Mouse (Mus musculus) forelimb bud, embryonic 11.5 days (tissue): ENCODE measurements at regions not wholly inside any gene's neighbourhood (a gene's known extent, or its start where the extent isn't known, plus 50 kb on each side); places are given as distances from the start of the nearest gene placed in this dataset.

ENCODE experiments used
- DNase-seq: peaks from one replicate; pipeline ENCODE4 v3.0.0-alpha.2; 2012; ENCODE audit warnings: low read depth, low spot score

DNA sequence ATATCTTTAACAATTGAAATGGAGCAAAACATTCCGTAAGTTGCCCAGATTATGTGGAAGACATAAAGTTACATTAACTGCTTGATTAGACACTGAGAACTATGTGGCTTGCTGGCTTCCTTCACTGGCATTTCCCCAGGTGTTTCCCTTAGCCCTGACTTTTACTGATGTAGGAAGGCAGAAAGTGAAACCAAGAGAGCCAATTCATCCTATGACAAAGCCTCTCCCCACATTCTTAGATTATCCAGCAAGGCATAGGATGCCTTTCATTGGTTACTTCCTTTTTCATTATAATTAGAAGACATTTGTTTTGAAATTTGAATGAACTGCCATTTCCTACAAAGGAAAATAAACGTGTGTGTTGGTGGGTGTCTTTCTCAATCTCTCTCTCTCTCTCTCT is 72.1 kb downstream of the Cdc42ep3 start:
- no peak for DNase-seq

DNA sequence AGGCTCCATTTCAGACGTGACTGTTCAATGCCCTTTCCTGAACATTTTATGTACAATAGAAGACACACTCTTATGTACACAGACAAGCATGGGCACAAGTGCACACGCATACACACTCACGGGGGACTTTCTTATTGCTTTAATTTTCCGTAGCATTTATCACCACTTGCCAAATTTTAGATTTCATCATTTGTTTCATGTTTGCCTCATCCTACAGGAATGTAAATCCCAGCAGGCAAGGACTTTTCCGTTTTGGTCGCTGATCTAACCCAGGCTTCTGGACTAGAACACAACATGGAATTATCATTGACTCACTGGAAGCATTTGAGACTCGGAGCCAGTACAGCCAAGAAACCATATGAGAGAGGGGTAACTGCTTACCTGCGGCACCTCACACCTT is 81.3 kb downstream of the Cdc42ep3 start:
- DNase-seq: no peak

DNA sequence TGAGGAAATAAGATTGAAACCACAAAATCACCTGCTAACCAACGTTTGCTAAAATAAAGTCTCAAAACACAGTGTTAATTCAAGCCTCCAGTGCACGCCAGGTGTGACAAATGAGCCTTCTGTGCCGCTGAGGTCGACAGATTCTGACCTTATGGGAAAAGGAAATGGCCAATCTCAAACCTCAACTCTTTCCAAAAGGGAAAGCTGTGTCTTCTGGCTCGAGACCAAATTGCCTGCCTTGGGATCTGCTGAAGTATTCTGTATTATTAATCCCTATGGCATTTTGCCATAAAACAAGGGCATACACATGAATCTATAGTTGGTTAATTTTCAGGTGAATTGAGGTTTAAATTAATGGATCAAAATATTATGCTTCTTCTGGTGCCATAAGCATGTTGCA is 95.2 kb downstream of the Cdc42ep3 start:
- DNase-seq: peak; percentile 18

DNA sequence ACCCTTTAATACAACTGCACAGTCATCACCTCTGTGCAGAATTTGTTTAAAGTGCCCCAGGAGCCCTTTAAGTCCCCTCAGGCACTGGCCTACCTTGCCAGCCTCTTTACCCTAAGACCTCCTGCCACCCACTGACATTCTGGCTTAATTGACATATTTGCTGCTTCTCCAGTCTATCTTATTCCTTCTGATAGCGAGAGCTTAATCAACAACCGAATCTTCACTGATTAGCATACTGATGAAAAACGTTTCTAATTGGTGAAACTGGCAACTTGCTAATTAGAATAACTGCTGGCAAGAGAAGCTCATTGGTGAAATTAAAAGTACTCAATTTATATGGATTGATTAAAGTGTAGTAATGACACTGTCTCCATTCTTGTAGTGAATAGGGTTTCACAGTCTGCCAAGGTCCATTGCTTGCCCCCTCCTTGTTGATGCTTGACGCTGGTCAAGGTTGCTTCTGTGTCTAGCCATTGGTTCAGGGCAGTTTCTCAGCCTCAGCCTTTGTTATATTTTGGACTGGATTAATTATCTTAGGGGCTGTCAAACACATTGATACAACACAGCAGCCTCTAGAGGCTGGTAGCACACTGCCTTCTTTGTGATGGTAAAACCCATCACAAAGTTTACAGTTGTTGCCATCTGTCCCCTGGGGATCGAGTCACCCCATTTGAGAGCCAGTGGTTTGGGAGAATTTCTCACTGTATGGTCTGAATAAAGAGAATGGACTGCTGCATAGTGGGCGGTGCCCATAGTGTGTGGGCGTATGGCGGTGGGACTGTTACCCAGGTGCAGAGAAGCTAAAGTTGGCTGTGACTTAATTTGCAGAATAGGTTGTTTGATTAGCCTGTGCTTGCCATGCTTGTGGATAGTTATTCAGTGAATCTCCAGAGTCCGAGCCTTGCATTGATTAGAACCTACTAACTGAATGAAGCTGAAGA is 107.7 kb downstream of the Cdc42ep3 start:
- DNase-seq: no peak

DNA sequence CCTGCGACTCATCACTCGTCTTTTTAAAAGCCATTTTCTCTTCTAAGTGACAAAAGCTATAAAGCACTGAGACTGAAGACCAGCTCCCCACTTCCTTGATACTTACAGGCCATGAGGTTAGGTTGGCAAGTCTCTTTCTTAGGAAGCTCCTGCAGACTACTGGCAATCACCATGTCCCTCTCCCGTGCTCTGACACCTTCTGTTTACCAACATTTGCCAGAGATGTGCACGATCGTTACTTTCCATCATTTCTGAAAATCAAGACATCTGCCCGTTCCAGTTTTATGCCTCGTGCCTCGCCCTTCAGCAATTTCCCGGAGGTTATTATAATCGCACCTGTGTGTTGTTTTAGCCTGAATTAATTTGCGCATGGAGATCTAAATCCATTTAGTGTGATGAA is 110.8 kb downstream of the Cdc42ep3 start:
- no peak for DNase-seq

DNA sequence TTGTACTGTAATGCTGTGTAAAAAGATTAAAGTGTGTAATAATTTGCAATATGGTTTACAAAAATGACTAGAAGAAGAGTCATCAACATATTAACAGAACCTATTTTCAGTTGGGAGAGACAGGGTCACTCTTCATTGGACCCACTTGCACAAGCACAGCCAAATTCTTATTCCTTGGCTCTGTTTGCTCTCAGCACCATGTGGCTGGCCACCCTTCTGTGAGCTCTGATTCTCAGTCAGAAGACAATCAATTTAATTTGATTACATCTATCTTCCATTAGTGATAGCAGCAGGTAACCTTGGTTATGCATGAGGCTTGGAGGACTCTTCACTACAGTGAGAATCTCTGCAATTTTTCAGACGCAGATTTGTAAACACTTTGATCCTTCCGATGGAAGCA is 111.5 kb downstream of the Cdc42ep3 start:
- no peak for DNase-seq

DNA sequence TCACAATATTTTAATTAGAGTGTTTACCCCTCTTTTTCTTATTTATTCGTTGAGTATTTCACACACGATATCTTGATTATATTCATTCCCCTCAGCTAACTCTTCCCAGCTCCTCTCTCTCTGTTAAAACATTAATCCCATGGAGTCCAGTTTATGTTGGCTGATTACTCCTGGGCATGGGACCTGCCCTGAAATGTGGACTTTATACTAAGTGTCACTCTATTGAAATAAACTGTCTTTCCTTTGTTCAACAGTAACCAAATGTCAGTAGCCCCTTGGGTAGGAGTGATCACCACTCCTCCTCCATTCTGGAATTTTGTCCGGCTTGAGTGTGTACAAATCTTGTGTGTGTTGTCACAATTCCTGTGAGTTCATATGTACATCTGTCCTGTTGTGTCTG is 113.4 kb downstream of the Cdc42ep3 start:
- no peak for DNase-seq

DNA sequence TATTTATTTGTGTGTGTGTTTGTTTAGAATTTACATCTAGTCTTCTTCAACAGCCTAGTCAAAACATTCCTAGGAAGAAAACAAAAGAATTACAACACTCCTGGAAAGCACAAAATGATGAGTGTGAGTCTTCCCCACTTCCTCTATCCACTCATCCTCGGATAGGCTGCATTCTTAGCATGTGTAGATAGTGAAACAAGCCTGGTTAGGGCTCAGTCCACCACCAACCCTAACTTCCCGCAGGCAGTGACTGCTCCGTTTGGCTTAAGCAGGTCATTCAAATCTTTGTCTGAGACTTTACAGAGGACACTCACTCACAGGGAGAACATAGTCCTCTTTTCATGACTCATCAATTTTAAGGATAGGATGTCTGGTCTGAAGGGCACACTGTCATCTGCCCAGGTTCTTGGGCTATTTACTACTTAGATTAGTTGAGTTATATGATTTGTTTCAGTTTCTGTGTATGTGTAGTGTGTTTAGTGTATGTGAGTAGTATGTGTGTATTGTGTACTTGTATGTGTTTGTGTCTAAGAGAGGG is 118.6 kb downstream of the Cdc42ep3 start:
- DNase-seq: no peak

DNA sequence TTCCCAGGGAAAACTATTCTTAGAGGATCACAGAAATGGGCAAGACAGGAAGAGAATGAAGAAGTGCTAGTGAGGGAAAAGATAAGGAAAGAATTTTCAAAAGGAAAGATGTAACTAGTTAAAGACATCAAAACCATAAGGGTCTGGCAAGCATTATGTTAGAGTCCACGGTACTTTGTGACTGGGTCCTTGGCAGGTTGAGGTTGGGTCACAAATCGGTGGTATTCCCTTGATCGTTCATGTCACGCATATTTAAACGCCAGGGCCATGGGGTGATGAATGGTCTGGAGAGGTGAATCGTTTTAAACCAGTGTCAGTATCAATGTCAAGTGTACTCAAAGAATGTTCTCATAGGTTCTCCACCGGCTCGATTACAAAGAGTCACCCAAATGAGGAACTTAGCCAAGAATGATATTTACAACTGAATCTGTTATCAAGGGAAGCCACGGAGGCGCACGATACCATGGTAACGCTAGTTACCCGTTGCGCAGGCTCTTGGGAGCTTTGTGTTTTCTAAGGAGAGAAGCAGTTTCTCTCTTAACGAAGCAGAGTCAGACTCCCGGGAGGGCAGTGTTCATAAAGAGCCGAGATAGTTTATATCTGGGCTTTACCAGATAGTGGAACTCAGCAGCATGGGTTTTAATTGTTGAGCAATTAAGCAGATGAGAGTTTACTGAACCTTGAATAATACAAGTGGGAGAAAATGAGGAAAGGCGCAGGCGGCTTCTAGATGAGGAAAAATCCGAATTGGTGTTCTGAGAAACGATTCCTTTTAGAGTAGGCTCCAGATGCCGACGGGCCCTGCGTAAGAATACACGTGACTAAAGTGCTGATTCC is 124.0 kb downstream of the Cdc42ep3 start:
- DNase-seq: no peak

DNA sequence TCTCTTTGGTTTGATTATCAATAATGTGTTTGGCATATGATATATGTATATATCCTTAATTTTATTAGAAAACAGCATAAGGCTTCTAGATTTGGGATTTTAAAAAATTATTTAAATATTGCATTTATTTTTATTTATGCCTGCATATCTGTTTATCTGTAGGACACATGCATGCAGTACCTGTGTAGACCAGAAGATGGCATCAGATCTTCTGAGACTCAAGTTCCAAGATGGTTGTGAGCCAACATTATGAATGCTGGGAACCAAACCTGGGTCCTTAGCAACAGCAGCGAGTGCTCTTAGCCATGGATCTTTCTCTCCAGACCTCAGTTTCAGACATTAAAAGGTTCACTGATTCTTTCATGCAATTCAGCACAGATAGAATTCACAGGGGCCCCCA is 148.3 kb downstream of the Cdc42ep3 start:
- no peak for DNase-seq

DNA sequence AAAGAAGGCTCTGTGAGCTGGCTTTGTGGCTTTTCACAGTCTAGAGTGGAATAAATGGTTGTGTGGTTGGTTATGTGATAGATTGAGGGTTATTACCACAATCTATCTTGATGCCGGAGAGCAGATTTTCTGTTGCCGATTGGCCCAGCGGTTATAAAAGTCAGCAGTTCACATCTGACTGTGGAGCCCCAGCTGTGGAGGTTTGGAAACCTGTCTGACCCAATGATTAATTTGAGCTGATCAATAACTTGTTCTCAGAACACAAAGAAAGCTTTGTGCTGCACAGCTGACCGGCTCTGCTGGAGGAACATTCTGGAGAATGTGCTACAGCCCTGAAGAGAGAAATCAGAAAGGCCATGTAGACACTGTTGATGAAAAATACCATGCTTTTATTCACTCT is 148.8 kb downstream of the Cdc42ep3 start:
- DNase-seq: peak; percentile 59

DNA sequence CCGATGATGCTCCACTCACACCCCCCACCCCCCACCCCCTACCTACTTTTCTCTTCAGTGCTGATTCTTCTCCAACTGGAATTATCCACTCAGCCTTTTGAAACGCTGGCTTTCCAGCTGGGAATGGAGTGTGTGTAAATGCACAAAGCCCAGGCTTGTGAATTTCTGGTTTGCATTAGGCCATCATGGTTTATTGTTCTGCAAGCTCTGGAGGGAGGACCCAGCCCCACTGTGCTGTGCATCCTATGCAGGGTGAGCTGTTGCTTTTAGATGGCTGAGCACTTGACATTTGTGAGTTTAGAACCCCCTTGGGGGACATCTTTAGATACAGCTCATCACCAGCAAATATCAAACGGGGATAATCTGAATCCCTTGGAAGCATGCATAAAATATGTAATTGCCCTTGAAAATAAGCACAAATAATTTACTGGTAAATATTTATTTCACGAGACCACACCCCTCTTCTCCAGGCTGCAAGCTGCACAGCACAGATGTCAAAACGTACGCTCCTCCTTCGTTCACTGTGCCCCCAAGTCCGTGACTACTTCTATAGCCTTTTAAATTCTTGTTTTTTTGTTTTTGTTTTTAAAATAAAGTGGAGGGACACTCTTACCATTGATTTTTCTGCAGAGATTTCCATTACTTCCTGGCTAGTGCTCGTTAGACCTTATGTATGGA is 148.2 kb downstream of the Qpct start:
- DNase-seq: peak; percentile 64

DNA sequence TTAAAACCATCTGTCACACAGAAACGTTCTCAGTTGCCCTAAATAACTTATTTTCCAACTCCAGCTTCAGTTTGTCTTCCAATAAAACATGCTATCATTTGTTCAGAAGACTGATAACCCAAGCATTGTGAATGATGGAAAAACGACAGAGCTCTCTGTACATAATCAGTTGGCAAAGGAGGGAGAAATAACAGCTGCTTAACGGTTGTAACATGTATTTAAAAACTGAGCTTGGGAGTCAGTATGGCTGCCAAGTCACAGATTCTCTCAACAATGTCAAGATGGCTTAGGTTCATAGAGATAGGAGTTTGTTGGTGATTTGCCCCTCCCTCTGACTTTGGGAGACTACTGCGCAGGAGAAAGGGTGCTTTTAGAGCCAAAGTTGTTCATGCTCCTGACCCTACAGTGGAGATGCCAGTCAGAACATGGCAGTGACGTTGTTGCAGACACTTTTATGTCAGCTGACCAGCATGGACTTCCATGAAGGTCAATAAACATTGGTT is 140.2 kb downstream of the Qpct start:
- no peak for DNase-seq

DNA sequence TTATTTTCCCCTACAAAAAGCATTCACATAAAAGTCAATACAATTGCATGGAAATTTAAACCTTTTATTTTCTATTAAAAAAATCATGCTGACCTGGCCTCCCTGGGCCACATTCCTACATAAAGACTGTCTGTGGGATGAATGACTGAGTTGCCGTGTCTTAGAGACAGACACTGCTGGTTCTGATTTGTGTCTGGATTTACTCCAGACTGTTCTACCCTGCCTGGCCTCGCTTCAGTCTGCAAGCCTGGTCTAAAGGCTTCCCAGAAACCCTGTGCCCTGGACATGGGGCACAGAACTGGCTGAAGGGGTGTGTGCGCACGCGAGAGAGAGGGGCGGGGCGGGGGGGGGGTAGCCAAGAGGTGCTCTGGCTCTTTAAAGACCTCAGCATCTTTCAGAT is 136.6 kb downstream of the Qpct start:
- no peak for DNase-seq

DNA sequence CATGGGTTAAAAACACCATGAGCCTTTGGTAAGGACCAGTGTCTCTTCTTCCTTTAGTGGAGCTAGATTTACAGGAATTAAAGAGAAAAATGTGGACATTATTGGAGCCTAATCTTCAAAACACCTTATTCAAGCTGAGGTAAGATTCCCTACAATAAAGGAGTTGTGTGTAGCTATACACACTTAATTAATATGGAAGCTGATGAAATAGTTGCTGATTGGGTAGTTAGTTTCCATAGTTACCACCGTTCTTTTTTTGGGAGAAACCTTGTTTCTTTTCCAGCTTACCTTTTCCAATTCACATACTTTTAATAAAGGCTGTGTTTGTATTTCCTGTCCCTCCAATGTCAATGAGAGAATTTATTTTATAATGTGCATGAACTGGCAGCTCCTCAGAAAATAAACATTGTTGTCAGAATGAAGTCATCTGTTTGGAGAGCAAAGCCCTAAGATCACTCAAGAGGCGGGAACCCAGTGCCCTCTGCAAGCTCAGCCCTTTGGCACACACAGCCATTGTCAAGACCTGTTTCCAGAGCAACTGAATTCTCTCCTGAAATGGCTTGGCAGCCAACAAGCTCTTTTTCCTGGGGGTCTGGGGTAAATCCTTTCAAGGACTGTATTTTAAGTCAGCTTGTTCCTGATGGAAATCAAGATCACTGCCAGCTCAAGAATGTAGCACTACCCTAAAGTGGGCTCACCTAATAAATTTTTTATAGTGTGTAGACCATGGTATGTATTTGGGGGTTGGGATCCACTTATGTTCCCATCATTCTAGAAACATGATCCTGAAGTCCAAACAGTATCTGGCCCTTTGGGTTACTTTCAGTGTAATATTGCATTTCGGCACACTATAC is 128.8 kb downstream of the Qpct start:
- no peak for DNase-seq

DNA sequence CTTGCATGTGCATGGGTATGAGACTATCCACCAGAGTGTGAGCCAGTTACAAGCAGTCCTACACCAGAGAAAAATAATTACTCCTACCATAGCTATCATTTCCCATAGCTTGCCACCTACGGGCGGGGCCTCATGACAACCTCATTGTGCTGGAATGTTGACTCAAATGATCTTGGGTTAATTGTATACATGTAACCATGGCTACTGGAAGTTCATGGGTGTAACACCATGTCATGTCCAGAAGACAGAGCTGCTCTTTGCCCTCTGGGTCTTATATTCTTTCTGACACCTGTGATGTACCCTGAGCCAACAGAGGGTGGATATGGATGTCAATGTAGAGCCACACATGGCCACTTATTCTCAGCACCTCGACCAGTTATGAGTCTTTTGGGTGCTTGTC is 125.6 kb downstream of the Qpct start:
- no peak for DNase-seq

DNA sequence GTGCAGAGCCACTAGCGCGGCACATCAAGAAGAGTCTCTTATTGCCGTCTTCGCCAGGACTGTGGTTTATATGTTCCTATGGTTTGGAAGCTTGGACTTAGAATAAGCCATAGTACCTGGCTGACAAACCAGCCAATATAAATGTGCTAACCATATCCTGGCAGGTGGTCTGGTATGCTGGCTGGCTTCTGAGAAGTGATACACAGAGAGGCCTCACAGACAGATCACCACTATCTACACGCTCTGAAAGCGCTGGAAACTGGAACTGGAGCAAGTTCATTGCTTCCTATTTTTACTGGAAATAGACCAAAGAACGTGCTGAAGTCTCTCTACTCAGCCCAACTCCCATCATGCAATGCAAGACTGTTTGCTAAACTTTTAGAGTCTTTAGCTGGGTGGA is 124.7 kb downstream of the Qpct start:
- DNase-seq: no peak

DNA sequence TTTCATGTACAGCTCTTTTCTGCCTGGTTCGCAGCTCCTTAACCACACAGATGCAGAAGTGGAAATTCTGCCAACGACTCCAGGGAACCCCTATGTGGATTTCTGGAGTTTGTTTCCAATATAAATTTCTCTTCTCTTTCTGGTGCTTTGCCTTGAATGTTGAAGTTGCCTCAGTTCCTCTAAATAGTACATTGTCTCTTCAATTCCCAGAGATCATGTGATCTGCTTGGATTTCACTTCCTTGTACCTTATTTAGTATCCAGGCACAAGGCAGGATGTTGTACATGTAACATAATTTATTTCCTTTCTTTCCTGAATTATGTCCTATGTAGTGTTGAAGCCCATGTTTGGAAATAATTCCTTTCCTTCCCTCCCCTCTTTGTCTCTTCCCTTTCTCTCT is 123.7 kb downstream of the Qpct start:
- DNase-seq: no peak

DNA sequence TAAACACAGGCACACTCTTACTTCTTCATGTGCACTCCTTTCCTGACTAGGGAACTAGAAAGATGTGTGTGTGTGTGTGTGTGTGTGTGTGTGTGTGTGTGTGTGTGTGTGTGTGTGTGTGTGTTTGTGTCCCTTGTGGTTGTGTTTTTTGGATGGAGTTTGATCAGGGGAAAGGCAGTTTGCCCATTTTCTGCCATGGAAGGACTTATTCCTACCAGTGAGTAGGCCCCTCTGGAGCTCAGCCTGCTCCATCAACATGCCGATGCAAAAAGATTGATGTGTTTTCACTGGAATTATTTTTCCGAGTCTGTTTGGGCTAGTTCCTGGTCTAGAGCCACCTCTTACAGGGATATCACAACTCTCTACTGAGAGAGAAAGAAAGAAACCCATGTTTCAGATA is 120.6 kb downstream of the Qpct start:
- DNase-seq: no peak

DNA sequence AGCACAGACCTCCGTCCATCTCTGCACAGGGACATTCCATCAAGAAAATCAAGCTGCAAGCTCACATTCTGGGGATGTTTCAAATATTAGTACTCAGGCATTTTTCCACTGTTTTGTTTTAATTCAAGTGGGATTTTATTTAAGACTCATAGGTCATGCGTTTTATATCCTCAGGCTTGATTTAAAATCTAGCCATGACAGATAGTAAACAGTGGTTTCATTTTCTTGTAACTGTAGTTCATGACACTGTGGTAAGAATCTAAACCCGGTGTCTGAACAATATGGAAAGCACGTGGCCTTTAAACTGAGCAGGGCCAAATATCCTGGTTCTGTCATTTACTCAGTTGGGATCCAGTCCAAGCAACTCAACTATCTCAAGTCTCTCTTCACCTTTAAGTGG is 119.0 kb downstream of the Qpct start:
- DNase-seq: no peak

DNA sequence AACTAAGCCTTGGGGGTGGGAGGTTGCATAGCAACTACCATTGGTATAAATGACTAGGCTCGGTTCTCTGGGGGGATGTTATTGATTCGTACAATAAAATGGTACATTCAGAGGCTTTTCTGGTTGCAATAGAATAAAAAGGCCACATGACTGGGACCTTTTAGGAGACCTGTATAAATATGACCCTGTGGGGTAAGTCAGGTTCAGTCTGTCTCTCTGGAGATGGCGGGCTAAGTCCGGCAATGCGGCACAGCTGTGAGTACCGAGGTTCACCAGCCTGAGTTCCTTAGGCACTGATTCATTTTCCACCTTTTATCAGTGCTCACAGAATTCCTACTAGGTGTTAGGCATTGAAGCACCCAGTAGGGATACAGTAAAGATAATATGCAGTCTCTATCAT is 115.5 kb downstream of the Qpct start:
- no peak for DNase-seq
